Mouse (Mus musculus) layer of hippocampus, postnatal 14 days (tissue): Measurements from ENCODE around the gene Cela3b. TPM values are rescaled to one million over a fixed set of nuclear protein-coding genes. Genes with fewer than 3 reads are reported as not detected.
A peak's percentile ranks its signal among the peaks of the same experiment; 100 is the strongest.

ENCODE experiments used
- DNase-seq, 2 experiments: peaks; one replicate each; pipeline ENCODE4 v3.0.0; 2021 to 2022; ENCODE audit warnings: low spot score in 2 of 2, mixed read lengths in 1 of 2
- long read RNA-seq, 2 experiments: library from polyadenylated mRNA; stranded (forward); transcript quantifications; one replicate each; pipeline ENCODE4 v2.0.0; 2021
- total RNA-seq, 2 experiments: library from RNA; stranded (reverse); gene quantifications; 2 replicates each; pipeline ENCODE4 v1.2.3; 2021

The Cela3b gene
- not detected for total RNA-seq
- long read RNA-seq, experiment 1: 0 reads
- long read RNA-seq, experiment 2: 0 reads

GRCm38 (mm10) chr4:137430502-137430901 lies at the start of gene Cela3b:
Gene Cela3b, minus strand, starts transcription at chr4:137430540.
- DNase-seq: no peak

- no peak for DNase-seq
Observed at GRCm38 (mm10) chr4:137479757-137480156, 49.4 kb upstream of the Cela3b start.

DNA sequence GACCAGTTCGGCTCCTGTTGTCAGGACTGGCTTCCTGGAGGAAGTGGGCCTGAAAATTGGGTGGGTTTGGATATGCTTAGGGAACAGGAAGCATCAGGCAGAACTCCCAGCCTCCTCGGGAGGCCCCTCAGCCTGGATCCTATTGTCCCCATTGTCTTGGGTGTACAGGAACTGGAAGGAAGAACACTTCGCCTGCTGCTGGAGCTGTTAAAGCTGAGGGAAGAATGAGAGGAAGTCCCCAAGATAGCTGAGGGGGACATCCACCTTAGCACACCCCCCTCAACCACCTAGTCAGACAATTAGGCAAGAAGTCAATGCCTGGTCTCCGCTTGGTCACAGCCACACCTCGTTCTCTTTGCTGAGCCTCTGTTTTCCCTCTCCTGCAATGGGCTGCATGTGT lies 48.0 kb upstream of the Cela3b start:
- no peak for DNase-seq

DNA sequence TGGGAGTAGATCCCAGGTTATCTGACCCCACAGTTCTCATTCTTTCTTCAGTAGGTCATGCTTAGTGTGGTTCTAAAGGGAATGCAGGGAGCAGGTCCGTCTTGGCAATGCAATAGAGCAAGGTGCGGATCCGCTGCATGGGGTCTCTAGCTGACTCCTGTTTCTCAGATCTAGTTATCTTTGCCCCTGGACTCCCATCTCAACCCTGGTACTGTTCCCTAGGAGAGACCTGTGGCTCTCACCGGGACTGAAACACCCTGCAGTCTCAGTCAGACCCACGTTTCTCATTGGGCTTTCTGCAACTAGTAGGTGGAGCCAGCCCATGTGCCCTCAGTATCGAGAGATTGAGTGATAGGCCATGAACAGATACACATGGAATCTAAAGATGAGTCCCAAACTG lies 47.3 kb upstream of the Cela3b start:
- DNase-seq: no peak

DNA sequence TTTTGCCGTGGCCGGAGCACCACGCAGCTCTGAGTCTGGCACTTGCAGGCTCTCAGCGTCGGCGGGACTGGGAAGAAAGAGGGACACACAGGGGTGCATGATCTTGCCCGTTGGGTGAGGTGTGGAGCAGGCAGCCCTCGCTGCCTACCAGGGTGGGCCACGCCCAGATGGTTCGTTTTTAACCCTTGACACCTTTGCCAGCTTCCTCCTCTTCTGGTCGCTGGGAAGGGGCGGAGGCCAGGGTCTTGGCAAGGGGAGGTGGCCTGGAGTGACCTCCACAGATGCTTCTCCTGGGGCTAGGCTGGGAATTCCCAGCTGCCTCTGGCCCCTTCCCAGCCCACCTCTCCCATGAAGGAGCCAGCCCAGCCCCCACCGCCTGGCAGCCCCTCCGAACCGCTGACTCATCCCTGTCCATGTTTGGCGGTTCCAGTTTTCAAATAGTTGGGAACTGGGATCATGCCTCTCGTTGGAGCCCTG lies 46.5 kb upstream of the Cela3b start:
- DNase-seq: no peak

DNA sequence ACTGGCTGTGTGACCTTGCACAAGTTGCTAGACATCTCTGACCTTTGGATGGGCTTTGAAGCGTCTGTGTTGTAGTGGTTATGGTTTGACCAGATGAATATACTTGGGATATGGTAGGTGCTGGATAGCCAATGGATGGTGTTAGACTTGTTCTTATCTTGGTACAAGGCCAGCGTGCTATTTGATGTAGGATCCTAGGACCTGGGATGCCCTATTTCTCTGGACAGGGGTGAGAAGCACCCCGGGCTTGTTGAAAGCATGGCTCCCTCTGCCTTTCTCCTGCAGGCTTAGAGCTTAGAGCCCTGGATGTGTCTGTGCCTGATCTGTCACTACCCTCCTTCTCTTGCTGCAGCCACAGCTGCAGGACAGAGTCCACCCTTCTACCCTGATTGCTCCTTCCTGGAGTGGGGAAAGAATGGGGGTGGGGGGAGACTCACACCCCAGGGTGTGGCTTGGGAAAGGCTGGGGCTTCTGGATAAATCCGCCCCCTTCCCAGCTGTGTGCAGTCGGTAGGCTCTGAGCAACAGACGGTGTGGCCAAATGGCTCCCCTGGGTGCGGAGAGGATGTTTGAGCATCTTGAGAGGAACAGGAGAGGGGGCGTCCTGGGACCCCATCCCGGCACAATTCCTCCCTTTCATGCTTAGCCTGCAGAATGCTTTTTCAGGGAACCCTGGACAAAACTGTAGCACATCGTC lies 45.9 kb upstream of the Cela3b start:
- DNase-seq: peak; percentile 32 to 45

GRCm38 (mm10) chr4:137475271-137476050 lies 45.1 kb upstream of the Cela3b start:
- no peak for DNase-seq

DNA sequence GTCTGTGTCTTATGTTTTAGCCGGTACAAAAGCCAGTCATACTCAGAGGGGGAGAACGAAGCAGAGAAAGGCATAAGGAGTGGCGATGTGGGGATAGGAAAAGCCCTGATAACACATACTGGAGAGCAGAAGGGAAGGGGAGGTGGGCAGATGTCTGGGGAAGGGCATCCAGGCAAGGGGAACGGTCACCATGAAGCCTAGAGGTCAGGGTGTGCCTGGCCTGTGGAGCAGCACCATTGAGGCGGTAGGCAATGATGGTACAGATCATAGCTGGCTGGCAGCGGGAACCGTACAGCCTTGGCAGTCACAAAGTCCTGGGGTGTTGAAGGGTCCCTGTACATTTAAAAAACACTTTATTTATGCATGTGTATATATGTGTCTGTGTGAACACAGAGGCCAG lies 44.4 kb upstream of the Cela3b start:
- DNase-seq: no peak

- no peak for DNase-seq
Observed at GRCm38 (mm10) chr4:137473701-137474388, 43.5 kb upstream of the Cela3b start.

DNA sequence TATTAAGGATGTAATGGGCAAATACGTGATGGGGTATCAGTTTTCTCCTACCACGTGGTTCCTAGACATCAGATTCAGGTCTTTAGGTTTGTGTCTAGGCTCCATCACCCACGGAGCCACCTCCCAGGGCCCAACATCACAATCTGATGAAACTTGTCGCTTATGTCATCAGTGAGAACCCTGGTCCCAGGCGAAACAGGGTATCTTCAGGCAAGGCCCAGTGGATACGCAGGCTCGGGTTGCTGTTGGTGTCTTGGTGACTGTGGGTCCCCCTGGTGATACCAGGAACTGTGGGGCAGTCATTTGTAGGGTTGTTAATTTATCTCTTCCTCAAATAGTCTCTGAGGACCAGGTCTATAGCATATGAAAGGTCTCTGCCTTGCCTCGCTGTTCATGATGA lies 42.9 kb upstream of the Cela3b start:
- no peak for DNase-seq

DNA sequence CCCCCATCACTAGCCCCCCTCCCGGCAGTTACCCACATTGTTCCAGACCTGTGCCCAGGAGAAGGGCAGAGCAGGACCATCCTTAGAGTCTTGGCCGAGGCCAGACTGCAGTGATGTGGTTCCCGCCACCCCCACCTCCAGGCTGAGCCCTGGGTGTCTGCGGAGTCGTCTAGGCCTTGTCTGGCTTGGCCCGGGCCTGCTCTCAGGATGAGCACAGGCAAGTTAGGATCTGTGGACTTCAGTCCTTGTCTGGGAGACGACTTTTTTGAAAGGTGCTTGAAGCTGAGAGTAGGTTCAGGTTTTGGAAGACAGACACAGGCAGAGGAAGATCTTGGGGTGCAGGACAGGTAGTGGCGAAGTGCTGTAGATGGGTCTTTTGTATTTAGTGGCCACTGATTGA lies 41.0 kb upstream of the Cela3b start:
- no peak for DNase-seq

DNA sequence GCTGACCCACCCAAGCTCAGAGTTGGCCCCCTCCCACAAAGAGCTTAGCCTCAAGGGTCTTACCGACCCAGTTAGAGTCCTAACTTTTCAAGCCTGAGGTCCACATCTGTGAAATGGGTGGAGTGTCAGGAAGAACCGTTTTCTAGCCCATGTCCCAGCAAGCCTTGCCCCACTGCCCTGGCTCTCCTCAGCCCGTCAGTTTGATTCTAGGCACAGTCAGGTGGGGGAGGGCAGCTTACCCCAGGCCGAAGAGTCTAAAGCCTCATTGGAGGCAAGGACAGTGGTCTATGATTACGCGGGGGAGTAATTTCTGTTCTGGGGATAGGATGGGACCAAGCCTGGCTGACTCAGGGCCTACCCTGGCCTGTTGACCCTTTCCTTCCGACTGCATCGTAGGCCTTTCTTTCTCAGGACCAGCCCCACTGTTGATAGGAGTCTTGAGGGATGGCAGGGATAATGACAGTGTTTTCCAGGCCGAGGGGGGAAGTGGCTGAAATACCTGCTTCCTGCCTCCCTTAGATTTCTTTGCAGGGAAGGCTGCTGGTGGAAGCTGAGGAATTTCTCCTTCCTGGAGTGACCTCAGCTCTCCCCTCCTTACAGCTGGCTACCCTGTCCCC lies 40.5 kb upstream of the Cela3b start:
- no peak for DNase-seq

DNA sequence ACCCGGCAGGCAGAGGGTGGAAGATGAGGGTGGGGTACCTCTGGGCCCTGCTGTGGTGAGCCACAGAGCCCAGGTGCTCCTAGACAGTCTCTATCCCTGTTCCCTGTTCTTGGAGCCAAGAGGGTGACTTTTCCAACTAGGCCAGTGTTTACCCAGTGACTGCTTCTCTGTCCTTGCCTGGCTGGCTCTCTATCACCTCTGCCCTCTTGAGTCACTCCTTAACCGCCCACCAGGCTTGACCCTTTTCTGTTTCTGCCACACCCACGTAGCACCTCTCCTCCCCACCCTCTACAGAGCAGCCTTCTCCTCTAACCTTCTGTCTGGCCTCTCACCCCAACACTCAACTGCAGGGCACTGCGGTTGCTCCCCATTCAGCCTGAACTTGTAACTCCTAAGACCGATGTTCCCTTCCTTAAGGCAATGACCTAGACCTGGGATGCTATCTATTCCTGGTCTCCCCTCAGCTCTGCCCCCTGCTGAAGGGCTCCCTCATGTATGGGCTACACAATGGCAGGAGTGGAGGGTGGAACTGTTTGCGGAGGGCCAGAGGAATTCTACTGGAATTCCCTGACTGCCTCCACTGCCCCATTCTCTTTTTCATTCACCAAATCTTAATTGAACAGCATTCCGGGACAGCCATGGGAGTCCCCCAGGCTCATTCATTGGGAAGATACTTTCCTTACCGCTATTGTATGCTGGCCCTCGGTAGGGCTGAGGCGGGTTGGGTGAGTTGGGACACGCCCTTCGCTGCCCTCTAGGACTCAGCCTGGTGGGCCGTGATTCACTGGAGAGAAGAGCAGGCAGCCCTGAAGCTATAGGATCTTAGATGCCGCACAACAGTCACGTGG lies 39.7 kb upstream of the Cela3b start:
- DNase-seq: no peak

GRCm38 (mm10) chr4:137469081-137469844 lies 38.9 kb upstream of the Cela3b start:
- DNase-seq: peak in 1 of 2 experiments; percentile 12

GRCm38 (mm10) chr4:137468260-137469080 lies 38.1 kb upstream of the Cela3b start, which contains the start of gene Hspg2:
Gene Hspg2, plus strand, starts transcription at chr4:137468769.
- peak; percentile 84 to 90 for DNase-seq

GRCm38 (mm10) chr4:137467525-137467924 lies 37.2 kb upstream of the Cela3b start:
- DNase-seq: no peak

GRCm38 (mm10) chr4:137466991-137467390 lies 36.7 kb upstream of the Cela3b start:
- no peak for DNase-seq

DNA sequence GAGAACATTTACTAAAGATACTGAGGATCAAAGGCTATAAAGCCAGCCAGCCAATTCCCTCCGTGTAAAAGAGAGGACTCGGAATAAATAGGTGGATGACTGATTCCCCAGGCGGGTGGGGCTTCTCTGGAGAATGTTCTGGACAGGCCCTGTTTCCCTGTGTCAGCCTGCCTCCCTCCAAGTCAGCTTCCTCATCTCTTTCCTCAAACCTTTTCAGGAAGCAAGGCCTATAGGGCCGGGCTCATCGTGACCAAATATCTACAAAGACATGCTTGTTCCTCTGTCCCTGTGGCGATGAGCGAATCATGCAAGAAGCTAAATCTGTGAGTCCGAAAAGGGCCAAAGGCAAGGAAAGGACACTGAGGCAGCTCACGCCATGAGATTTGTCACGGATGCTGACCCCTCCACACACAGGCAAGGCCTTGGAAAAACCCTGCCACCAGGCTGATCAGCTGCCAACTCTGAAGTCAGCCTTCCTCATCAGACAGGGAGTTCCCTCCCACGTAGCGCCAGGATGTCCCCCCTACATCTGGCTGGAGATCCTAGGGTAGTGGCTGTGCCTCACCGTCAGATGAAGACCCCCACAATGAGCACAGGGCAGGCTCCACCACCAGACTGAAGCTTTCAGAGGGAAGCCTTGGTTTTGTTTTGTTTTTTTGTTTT lies 34.9 kb upstream of the Cela3b start:
- DNase-seq: no peak
